Mouse (Mus musculus) liver, embryonic 11.5 days (tissue): ENCODE measurements at regions not wholly inside any gene's neighbourhood (a gene's known extent, or its start where the extent isn't known, plus 50 kb on each side); places are given as distances from the start of the nearest gene placed in this dataset.

ENCODE experiments used
- ATAC-seq: fragments of 200-750 bp; cut with Nextera tagmentation; replicated peaks from 2 replicates; pipeline ENCODE4 v1.8.0; 2017; ENCODE audit warnings: moderate number of reproducible peaks, mild to moderate bottlenecking, moderate TSS enrichment, moderate library complexity; ENCODE audit not compliant: low FRiP score
- DNase-seq: peaks from one replicate; pipeline ENCODE4 v3.0.0-alpha.2; 2017; ENCODE audit warnings: low spot score
- H3K27ac ChIP-seq: fragments of 300-500 bp; sonication (generic); 2 replicates; pipeline ENCODE4 v1.5.1; 2014; ENCODE audit warnings: mild to moderate bottlenecking, low read depth, low read length, control low read depth
- H3K27me3 ChIP-seq: fragments of 300-500 bp; sonication (generic); replicated peaks from 2 replicates; pipeline ENCODE4 v1.6.1; 2014; ENCODE audit warnings: low read length, mixed read lengths; ENCODE audit not compliant: control insufficient read depth, insufficient read depth
- H3K36me3 ChIP-seq: fragments of 300-500 bp; sonication (generic); 2 replicates; pipeline ENCODE4 v1.6.1; 2014; ENCODE audit warnings: mild to moderate bottlenecking, low read length, moderate library complexity, mixed read lengths; ENCODE audit not compliant: control insufficient read depth, insufficient read depth
- H3K4me1 ChIP-seq: fragments of 300-500 bp; sonication (generic); replicated peaks from 2 replicates; pipeline ENCODE4 v1.6.1; 2014; ENCODE audit warnings: low read length, mixed read lengths; ENCODE audit not compliant: control insufficient read depth, insufficient read depth
- H3K4me2 ChIP-seq: fragments of 300-500 bp; sonication (generic); 2 replicates; pipeline ENCODE4 v1.6.1; 2014; ENCODE audit warnings: mild to moderate bottlenecking, control low read depth, moderate library complexity
- H3K4me3 ChIP-seq: fragments of 300-500 bp; sonication (generic); 2 replicates; pipeline ENCODE4 v1.5.1; 2014; ENCODE audit warnings: low read depth, low read length, control low read depth
- H3K9ac ChIP-seq: fragments of 300-500 bp; sonication (generic); 2 replicates; pipeline ENCODE4 v1.6.1; 2014; ENCODE audit warnings: low read depth, low read length, control low read depth
- H3K9me3 ChIP-seq: fragments of 300-500 bp; sonication (generic); 2 replicates; pipeline ENCODE4 v1.6.1; 2016; ENCODE audit warnings: low read length, inconsistent platforms, mixed read lengths; ENCODE audit not compliant: control insufficient read depth
- WGBS: fragments of 180-500 bp; shearing (Covaris S2); extraction: QIAGEN DNeasy Blood & Tissue Kit; methylation state at CpG from one replicate; pipeline ENCODE4 v1.1.7; 2014; 5-methylcytosine and 5-hydroxymethylcytosine counted together

DNA sequence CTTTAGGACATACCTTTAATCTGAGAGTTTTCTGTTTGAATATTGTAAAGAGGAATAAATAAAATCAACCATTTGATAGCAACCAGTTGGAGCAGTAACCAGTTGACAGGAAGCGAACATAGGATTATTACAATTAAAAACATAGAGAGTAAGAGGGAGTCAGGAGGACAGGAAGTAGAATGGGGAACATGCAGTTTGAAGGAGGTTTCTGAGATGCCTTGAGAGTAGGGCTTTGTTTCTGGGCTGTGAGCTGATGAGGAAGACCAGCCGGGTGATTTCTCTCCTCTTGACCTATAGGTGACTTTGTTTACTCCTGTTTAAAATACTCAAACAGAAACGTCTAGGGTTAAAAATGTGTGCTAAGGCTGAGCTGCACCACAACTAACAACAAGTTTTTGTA lies 160.6 kb upstream of the Ctso start:
- Histone ChIP-seq H3K27me3 (no peaks in the 10 kb centered on the region), H3K9me3 (no peaks in the 10 kb centered on the region)
- 58% methylated on average over 3 of the region's 3 CpGs for WGBS

GRCm38 (mm10) chr3:81773012-81773411 lies 159.4 kb upstream of the Ctso start:
- no peak for ATAC-seq

More for the DNA sequence above, 160.6 kb upstream of the Ctso start:
- DNase-seq = no peak
- no peaks in the 10 kb centered on the region for H3K36me3 ChIP-seq
- H3K9ac ChIP-seq = no peak overlapping the region
- H3K27ac ChIP-seq = no peak overlapping the region
- H3K4me3 ChIP-seq = no peak overlapping the region
- no peak overlapping the region for H3K4me2 ChIP-seq
- no peak for ATAC-seq
- H3K4me1 ChIP-seq = no peaks in the 10 kb centered on the region

GRCm38 (mm10) chr3:81782081-81782480 lies 150.3 kb upstream of the Ctso start:
- no peaks in the 10 kb centered on the region for H3K27me3 ChIP-seq
- no peak for DNase-seq
- no peak for ATAC-seq
- H3K36me3 ChIP-seq = no peaks in the 10 kb centered on the region
- H3K4me2 ChIP-seq = no peak overlapping the region
- WGBS = 86% methylated on average over 9 of the region's 9 CpGs
- no peaks in the 10 kb centered on the region for H3K4me1 ChIP-seq
- no peaks in the 10 kb centered on the region for H3K9me3 ChIP-seq
- no peak overlapping the region for H3K4me3 ChIP-seq
- H3K27ac ChIP-seq = no peak overlapping the region
- H3K9ac ChIP-seq = no peak overlapping the region

More at GRCm38 (mm10) chr3:81773012-81773411, 159.4 kb upstream of the Ctso start:
- Histone ChIP-seq H3K27ac (no peak overlapping the region), H3K4me3 (no peak overlapping the region), H3K9ac (no peak overlapping the region), H3K9me3 (no peaks in the 10 kb centered on the region), H3K27me3 (no peaks in the 10 kb centered on the region), H3K4me1 (no peaks in the 10 kb centered on the region), H3K36me3 (no peaks in the 10 kb centered on the region), H3K4me2 (no peak overlapping the region)
- DNase-seq = no peak

GRCm38 (mm10) chr3:81782921-81783541 lies 149.4 kb upstream of the Ctso start:
- ATAC-seq (peak; percentile 54), DNase-seq (peak; percentile 32)
- H3K4me3 ChIP-seq = peak overlapping the region; percentile 10; the same call in 1 of the 2 replicates
- no peaks in the 10 kb centered on the region for H3K9me3 ChIP-seq
- H3K9ac ChIP-seq = no peak overlapping the region
- H3K27ac ChIP-seq = no peak overlapping the region
- H3K27me3 ChIP-seq = no peaks in the 10 kb centered on the region
- 20% methylated on average over 15 of the region's 15 CpGs for WGBS
- peak overlapping the region; percentile 43 for H3K4me2 ChIP-seq
- no peaks in the 10 kb centered on the region for H3K36me3 ChIP-seq
- H3K4me1 ChIP-seq = no peaks in the 10 kb centered on the region

DNA sequence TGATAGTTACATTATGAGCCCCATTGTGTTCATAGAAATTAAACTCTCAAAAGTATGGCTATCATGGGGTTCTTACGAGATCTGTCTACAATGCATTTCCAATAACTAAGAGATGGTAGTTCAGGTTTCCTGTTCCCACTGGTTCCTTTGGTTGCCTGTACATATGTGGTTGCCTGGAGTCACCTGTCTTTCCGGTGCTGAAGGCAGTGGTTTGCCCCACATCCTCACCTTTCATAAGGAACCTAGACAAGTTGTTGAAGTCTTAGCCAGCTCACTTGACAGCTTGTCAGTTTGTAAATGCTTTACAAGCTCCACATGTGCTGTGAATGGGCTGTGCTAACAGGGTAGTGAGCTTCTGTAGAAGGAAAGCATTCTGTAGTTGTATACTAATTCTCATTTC lies 143.5 kb upstream of the Ctso start:
- Histone ChIP-seq H3K9me3 (no peaks in the 10 kb centered on the region), H3K4me2 (no peak overlapping the region), H3K27ac (no peak overlapping the region), H3K36me3 (no peaks in the 10 kb centered on the region), H3K4me3 (no peak overlapping the region), H3K27me3 (no peaks in the 10 kb centered on the region), H3K4me1 (no peaks in the 10 kb centered on the region), H3K9ac (no peak overlapping the region)
- ATAC-seq = no peak
- WGBS = 81% methylated on average over 2 of the region's 2 CpGs
- DNase-seq = no peak

DNA sequence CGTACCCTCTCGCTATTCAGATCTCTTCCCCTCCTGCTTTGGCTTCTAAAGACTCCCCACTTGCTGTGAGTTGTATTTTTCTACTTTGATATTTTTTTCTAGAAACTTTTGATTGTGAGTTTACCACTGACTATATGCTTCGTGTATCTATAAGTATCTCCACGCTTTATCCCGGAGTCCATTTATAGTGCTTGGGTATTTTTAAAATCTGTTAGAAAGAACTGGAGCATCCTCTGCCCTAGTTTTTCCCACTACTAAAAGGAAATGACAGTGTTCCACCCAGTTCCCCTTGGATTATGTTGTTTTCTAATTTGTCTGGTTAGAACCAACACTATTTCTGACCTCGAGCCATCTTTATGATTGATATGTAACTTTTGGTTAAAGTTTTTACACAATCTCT lies 142.7 kb upstream of the Ctso start:
- H3K36me3 ChIP-seq = no peaks in the 10 kb centered on the region
- WGBS = 85% methylated on average over 6 of the region's 6 CpGs

DNA sequence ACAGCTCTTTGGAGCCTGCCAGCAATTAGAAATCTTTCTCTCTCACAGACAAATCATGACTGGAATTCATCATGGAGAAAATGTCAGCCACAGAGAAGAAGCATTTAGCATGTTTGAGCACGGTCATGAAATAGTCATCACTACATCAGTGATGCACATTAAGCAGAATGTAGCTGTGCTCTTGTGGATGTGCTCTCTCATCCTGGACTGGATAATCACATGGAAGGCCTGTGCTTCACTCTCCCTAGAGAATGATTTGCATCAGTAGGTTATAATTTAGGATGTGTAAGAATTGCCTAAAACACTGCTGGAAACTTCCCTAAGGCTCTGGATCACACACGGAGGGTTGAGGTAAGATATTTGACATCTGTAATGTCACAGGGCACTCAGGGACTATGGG lies 130.3 kb upstream of the Ctso start:
- Histone ChIP-seq H3K4me1 (no peaks in the 10 kb centered on the region), H3K4me3 (no peak overlapping the region), H3K27me3 (no peaks in the 10 kb centered on the region), H3K36me3 (no peaks in the 10 kb centered on the region), H3K27ac (no peak overlapping the region), H3K4me2 (no peak overlapping the region), H3K9ac (no peak overlapping the region), H3K9me3 (no peaks in the 10 kb centered on the region)
- WGBS = 73% methylated on average over 2 of the region's 2 CpGs
- DNase-seq (no peak), ATAC-seq (no peak)

More for the DNA sequence above, 142.7 kb upstream of the Ctso start:
- H3K9ac ChIP-seq = no peak overlapping the region
- H3K4me1 ChIP-seq = no peaks in the 10 kb centered on the region
- DNase-seq = no peak
- H3K4me3 ChIP-seq = no peak overlapping the region
- no peak overlapping the region for H3K4me2 ChIP-seq
- H3K9me3 ChIP-seq = no peaks in the 10 kb centered on the region
- ATAC-seq = no peak
- H3K27me3 ChIP-seq = no peaks in the 10 kb centered on the region
- no peak overlapping the region for H3K27ac ChIP-seq

GRCm38 (mm10) chr3:81805745-81806144 lies 126.7 kb upstream of the Ctso start:
- Histone ChIP-seq H3K36me3 (no peaks in the 10 kb centered on the region), H3K9ac (no peak overlapping the region), H3K4me3 (no peak overlapping the region), H3K27me3 (no peaks in the 10 kb centered on the region), H3K9me3 (no peaks in the 10 kb centered on the region), H3K4me2 (no peak overlapping the region), H3K27ac (no peak overlapping the region), H3K4me1 (no peaks in the 10 kb centered on the region)
- WGBS = 66% methylated on average over 4 of the region's 4 CpGs
- DNase-seq = no peak
- no peak for ATAC-seq

GRCm38 (mm10) chr3:81809604-81810003 lies 122.8 kb upstream of the Ctso start:
- ATAC-seq (no peak), DNase-seq (no peak)
- Histone ChIP-seq H3K27me3 (no peaks in the 10 kb centered on the region), H3K4me1 (no peaks in the 10 kb centered on the region), H3K4me3 (no peak overlapping the region), H3K9me3 (no peaks in the 10 kb centered on the region), H3K36me3 (no peaks in the 10 kb centered on the region), H3K27ac (no peak overlapping the region), H3K9ac (no peak overlapping the region), H3K4me2 (no peak overlapping the region)
- whole genome bisulfite sequencing = 83% methylated on average over 2 of the region's 2 CpGs
